Mouse (Mus musculus): Measurements from ENCODE around the gene Commd6.

GRCm38 (mm10) chr14:101635765-101636164 is 4.7 kb downstream of the Commd6 start:
- TF ChIP-seq POLR2A (IDR thresholded peaks at IDR 0.05; ENCODE audit: control insufficient read depth, low read depth, low read length) (no peak), CTCF (IDR thresholded peaks at IDR 0.05; ENCODE audit: control insufficient read depth, insufficient read depth, insufficient replicate concordance, low read depth, low read length) (no peak)
